Mouse (Mus musculus): ENCODE data around the gene Tmcc3. TPM values are rescaled to one million over a fixed set of nuclear protein-coding genes. Genes with fewer than 3 reads are reported as not detected.

Gene Tmcc3
- total and polyA plus RNA-seq, 2 experiments from 2014 or later = 4.1 to 10.0 TPM

DNA sequence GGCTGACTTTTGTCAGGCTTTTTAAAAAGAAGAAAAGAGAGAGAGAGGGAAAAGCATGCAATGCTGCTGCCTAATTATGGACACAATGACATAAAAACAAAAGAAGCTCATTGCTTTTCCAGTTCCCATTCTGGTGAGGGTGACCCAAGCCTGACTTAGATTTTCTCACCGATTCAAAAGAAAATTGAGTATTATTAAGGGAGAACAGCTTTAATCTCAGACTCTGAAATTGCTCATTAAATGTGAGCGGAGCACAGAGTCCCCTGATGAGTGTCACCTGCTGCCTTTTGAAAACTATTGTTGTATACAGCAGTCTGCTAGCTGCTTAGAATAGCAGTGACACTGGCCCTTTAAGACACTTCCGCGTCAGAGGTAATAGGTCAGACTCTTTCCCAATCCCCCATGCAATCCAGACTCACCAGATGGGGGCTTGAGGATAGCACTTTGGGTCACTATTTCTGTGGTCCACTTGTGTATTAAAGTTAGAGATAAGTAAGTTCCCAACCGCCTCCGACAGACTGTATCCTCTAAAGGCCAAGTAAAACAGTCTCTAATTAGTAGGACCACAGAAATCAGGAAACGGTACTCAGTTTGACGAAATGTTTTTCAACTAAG, 185.2 kb downstream of the Tmcc3 start:
- Histone ChIP-seq H3K9ac (replicated peaks; ENCODE audit: low read depth, low read length) (no peak overlapping the region), H3K36me3 (replicated peaks; ENCODE audit: control insufficient read depth, insufficient read depth, low read length) (no peaks in the 10 kb centered on the region)
- WGBS = 62% methylated on average over 8 of the region's 8 CpGs

DNA sequence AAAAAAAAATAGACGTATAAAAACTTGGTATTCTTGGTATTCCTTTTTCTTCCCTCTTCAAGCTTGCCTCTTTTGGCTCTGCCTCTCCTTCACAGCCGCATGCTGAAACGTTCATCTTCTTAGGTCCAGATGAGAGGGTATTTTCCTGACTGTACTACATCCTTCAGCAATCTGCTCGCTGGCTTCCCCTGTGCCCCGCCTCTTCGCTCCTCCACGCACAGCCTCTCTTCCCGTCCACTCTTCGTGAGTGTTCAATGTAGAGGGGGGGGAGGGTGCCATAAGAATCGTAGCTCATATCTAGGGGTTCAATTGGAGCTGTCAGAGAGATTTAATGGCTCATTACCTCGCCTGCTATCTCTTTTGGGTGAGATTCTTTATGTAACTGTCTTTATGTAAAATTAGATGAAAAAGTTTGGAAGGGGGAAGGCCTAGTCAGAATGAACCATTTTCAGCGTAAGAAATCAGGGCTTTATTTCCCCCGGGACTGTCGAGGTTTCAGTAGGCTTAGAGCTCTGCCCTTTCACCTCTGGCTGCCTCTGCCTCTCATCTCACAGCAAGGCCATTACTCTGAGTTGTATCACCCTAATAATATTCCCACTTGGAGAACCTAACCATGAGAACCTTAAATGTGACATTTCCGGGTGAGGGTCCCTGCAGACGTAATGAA, 188.6 kb downstream of the Tmcc3 start:
- no peak overlapping the region for H3K9ac ChIP-seq (replicated peaks; ENCODE audit: low read depth, low read length)
- no peaks in the 10 kb centered on the region for H3K9me3 ChIP-seq (replicated peaks; ENCODE audit: control insufficient read depth, low read length)
- TF ChIP-seq EP300 (IDR thresholded peaks at IDR 0.05; ENCODE audit: low read depth) = no peak
- no peak for TF ChIP-seq CTCF (IDR thresholded peaks at IDR 0.05; ENCODE audit: low read depth)
- WGBS = 44% methylated on average over 16 of the region's 16 CpGs
- no peaks in the 10 kb centered on the region for H3K36me3 ChIP-seq (replicated peaks; ENCODE audit: control insufficient read depth, insufficient read depth, low read length)
- no peaks in the 10 kb centered on the region for H3K27me3 ChIP-seq (ENCODE audit: control insufficient read depth, insufficient read depth, low read length)
- no peak for DNase-seq (ENCODE audit: low spot score)
- H3K27ac ChIP-seq (ENCODE audit: low read depth) = no peak overlapping the region
- H3K4me1 ChIP-seq (ENCODE audit: control insufficient read depth, insufficient read depth) = no peaks in the 10 kb centered on the region; the same call in 1 of the 2 replicates
- H3K4me3 ChIP-seq (ENCODE audit: low read depth, low read length) = no peak overlapping the region
- no peak overlapping the region for H3K4me2 ChIP-seq (ENCODE audit: low read depth, low read length)
- no peak for ATAC-seq (ENCODE audit: insufficient read depth, low read depth)

More for the DNA sequence above, 185.2 kb downstream of the Tmcc3 start:
- ATAC-seq (ENCODE audit: insufficient read depth, low read depth) (no peak), DNase-seq (ENCODE audit: low spot score) (no peak)
- no peak overlapping the region for H3K4me3 ChIP-seq (ENCODE audit: low read depth, low read length)
- no peak overlapping the region for H3K4me2 ChIP-seq (ENCODE audit: low read depth, low read length)
- peaks cover 9% of the 10 kb centered on the region; the same call in 1 of the 2 replicates for H3K4me1 ChIP-seq (ENCODE audit: control insufficient read depth, insufficient read depth)
- no peak for TF ChIP-seq EP300 (IDR thresholded peaks at IDR 0.05; ENCODE audit: low read depth)
- no peak for TF ChIP-seq CTCF (IDR thresholded peaks at IDR 0.05; ENCODE audit: low read depth)
- H3K27me3 ChIP-seq (ENCODE audit: control insufficient read depth, insufficient read depth, low read length) = no peaks in the 10 kb centered on the region
- no peaks in the 10 kb centered on the region for H3K9me3 ChIP-seq (replicated peaks; ENCODE audit: control insufficient read depth, low read length)
- H3K27ac ChIP-seq (ENCODE audit: low read depth) = no peak overlapping the region

DNA sequence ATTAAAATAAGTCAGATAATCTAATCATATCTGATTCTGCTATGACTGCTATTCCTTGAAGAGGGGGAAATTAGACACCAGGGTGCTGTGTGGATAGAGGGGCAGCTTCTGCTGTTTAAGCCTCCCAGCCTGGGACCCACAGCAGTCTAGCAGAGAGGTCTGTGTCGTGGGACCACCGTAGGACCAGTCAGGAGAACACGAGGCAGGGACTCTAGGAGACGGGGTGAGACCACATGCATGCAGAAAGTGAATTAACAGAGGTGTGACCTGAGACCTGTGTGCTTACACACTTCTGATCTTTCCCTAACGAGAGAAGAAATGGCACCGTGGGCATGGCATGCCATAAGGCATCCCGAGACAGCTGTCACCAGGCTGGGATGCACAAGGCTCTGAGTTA, 189.1 kb downstream of the Tmcc3 start:
- DNase-seq (ENCODE audit: low spot score) = no peak
- H3K4me2 ChIP-seq (ENCODE audit: low read depth, low read length) = no peak overlapping the region
- TF ChIP-seq CTCF (IDR thresholded peaks at IDR 0.05; ENCODE audit: low read depth) (no peak), EP300 (IDR thresholded peaks at IDR 0.05; ENCODE audit: low read depth) (no peak)
- no peak for ATAC-seq (ENCODE audit: insufficient read depth, low read depth)
- H3K27ac ChIP-seq (ENCODE audit: low read depth) = no peak overlapping the region
- no peaks in the 10 kb centered on the region for H3K36me3 ChIP-seq (replicated peaks; ENCODE audit: control insufficient read depth, insufficient read depth, low read length)
- no peaks in the 10 kb centered on the region for H3K27me3 ChIP-seq (ENCODE audit: control insufficient read depth, insufficient read depth, low read length)
- WGBS = 81% methylated on average over 7 of the region's 7 CpGs
- no peaks in the 10 kb centered on the region; the same call in 1 of the 2 replicates for H3K4me1 ChIP-seq (ENCODE audit: control insufficient read depth, insufficient read depth)
- no peaks in the 10 kb centered on the region for H3K9me3 ChIP-seq (replicated peaks; ENCODE audit: control insufficient read depth, low read length)
- H3K9ac ChIP-seq (replicated peaks; ENCODE audit: low read depth, low read length) = no peak overlapping the region
- no peak overlapping the region for H3K4me3 ChIP-seq (ENCODE audit: low read depth, low read length)

DNA sequence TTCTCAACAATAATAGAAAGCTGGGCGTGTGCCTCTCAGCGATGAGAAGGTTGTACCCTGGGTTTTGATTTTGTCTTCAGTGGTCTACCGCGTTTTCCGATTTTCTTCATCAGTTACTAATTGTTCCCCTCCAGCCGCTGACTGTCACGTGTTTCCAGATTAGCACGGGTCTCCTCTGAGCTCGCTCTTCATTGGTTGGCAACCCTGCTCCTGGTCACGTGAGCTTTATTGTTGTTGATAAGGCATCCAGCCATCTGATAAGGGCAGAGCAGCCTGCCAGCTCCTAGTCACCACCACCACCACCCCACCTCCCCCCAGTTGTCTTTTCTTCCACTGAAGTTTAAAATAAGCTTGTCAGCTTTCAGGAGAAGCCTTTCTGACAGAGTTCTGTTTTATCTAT, 190.0 kb downstream of the Tmcc3 start:
- DNase-seq (ENCODE audit: low spot score) (no peak), ATAC-seq (ENCODE audit: insufficient read depth, low read depth) (no peak)
- 58% methylated on average over 10 of the region's 10 CpGs for WGBS
- TF ChIP-seq CTCF (IDR thresholded peaks at IDR 0.05; ENCODE audit: low read depth) (no peak), EP300 (IDR thresholded peaks at IDR 0.05; ENCODE audit: low read depth) (no peak)
- Histone ChIP-seq H3K36me3 (replicated peaks; ENCODE audit: control insufficient read depth, insufficient read depth, low read length) (no peaks in the 10 kb centered on the region), H3K4me3 (ENCODE audit: low read depth, low read length) (no peak overlapping the region), H3K4me2 (ENCODE audit: low read depth, low read length) (no peak overlapping the region), H3K9ac (replicated peaks; ENCODE audit: low read depth, low read length) (no peak overlapping the region), H3K27ac (ENCODE audit: low read depth) (no peak overlapping the region), H3K9me3 (replicated peaks; ENCODE audit: control insufficient read depth, low read length) (no peaks in the 10 kb centered on the region), H3K4me1 (ENCODE audit: control insufficient read depth, insufficient read depth) (no peaks in the 10 kb centered on the region; the same call in 1 of the 2 replicates), H3K27me3 (ENCODE audit: control insufficient read depth, insufficient read depth, low read length) (no peaks in the 10 kb centered on the region)

DNA sequence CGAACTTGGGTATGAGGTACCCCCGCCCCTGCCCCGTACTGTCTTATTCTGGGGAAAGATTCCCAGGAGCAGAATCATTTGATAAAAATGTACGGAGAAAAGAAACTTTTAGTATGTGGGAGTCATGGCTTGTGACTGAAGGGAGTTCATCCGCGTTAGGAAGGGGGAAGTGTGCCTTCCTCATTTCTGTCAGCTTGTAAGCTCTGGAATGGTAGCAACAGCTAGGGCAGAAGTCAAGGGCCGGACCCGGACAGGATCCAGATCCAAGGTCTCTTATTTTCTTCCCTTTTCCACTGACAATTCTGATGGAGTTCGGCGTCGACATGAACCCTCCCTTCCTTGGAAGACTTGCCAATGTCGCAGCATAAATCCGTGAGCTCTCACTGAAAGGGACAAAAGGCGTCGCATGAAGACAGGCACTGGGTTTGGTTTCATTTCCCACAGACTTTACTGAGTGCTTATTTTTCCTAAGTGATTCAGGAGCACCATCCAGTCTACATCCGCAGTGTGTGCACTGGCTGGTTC, 193.6 kb downstream of the Tmcc3 start:
- Histone ChIP-seq H3K9ac (replicated peaks; ENCODE audit: low read depth, low read length) (no peak overlapping the region), H3K36me3 (replicated peaks; ENCODE audit: control insufficient read depth, insufficient read depth, low read length) (no peaks in the 10 kb centered on the region), H3K27me3 (ENCODE audit: control insufficient read depth, insufficient read depth, low read length) (no peaks in the 10 kb centered on the region), H3K4me3 (ENCODE audit: low read depth, low read length) (no peak overlapping the region), H3K4me2 (ENCODE audit: low read depth, low read length) (no peak overlapping the region), H3K9me3 (replicated peaks; ENCODE audit: control insufficient read depth, low read length) (no peaks in the 10 kb centered on the region), H3K4me1 (ENCODE audit: control insufficient read depth, insufficient read depth) (no peaks in the 10 kb centered on the region), H3K27ac (ENCODE audit: low read depth) (no peak overlapping the region)
- no peak for DNase-seq (ENCODE audit: low spot score)
- ATAC-seq (ENCODE audit: insufficient read depth, low read depth) = no peak
- WGBS = 54% methylated on average over 16 of the region's 16 CpGs
- no peak for TF ChIP-seq EP300 (IDR thresholded peaks at IDR 0.05; ENCODE audit: low read depth)
- no peak for TF ChIP-seq CTCF (IDR thresholded peaks at IDR 0.05; ENCODE audit: low read depth)

Measured in heart, postnatal 0 days (tissue).